Mouse (Mus musculus) heart, embryonic 14.5 days (tissue): ENCODE data around the gene Ubqln2. TPM values are rescaled to one million over a fixed set of nuclear protein-coding genes. Genes with fewer than 3 reads are reported as not detected.

Experiments
- ATAC-seq: fragments of 200-750 bp; cut with Nextera tagmentation; 2 replicates; pipeline ENCODE4 v1.8.0; 2017; ENCODE audit warnings: low read depth, moderate TSS enrichment; ENCODE audit not compliant: insufficient number of reproducible peaks, insufficient read depth, low FRiP score
- H3K27ac ChIP-seq, 2 experiments: fragments of 200-500 bp in 1 of 2; fragments of 300-500 bp in 1 of 2; sonication (generic) in 1 of 2; replicated peaks in 1 of 2; 2 replicates each; pipeline ENCODE4 v1.5.1; 2012 to 2014; ENCODE audit warnings: low read depth in 2 of 2, low read length in 2 of 2, control low read depth in 1 of 2, mild to moderate bottlenecking in 1 of 2, mixed read lengths in 1 of 2; ENCODE audit not compliant: control insufficient read depth in 1 of 2, insufficient read depth in 1 of 2
- H3K27me3 ChIP-seq: fragments of 300-500 bp; sonication (generic); 2 replicates; pipeline ENCODE4 v1.6.1; 2014; ENCODE audit warnings: mild to moderate bottlenecking, low read length, control low read depth; ENCODE audit not compliant: control insufficient read depth, insufficient read depth
- H3K36me3 ChIP-seq: fragments of 300-500 bp; sonication (generic); 2 replicates; pipeline ENCODE4 v1.6.1; 2014; ENCODE audit warnings: mild to moderate bottlenecking, control low read depth, low read length, mixed read lengths; ENCODE audit not compliant: control insufficient read depth, insufficient read depth
- H3K4me1 ChIP-seq, 2 experiments: fragments of 200-500 bp in 1 of 2; fragments of 300-500 bp in 1 of 2; sonication (generic) in 1 of 2; 2 replicates each; pipeline ENCODE4 v1.6.1; 2012 to 2014; ENCODE audit warnings: low read length in 2 of 2, control low read depth in 1 of 2, mixed read lengths in 1 of 2; ENCODE audit not compliant: control insufficient read depth in 2 of 2, insufficient read depth in 2 of 2
- H3K4me2 ChIP-seq: fragments of 300-500 bp; sonication (generic); 2 replicates; pipeline ENCODE4 v1.6.1; 2014; ENCODE audit warnings: mild to moderate bottlenecking, low read length
- H3K4me3 ChIP-seq, 2 experiments: fragments of 200-500 bp in 1 of 2; fragments of 300-500 bp in 1 of 2; sonication (generic) in 1 of 2; 2 replicates each; pipeline ENCODE4 v1.5.1; 2012 to 2014; ENCODE audit warnings: low read length in 2 of 2, mild to moderate bottlenecking in 2 of 2, control low read depth in 1 of 2, low read depth in 1 of 2, moderate library complexity in 1 of 2; ENCODE audit not compliant: control insufficient read depth in 1 of 2, insufficient read depth in 1 of 2
- H3K9ac ChIP-seq: fragments of 300-500 bp; sonication (generic); 2 replicates; pipeline ENCODE4 v1.6.1; 2014; ENCODE audit warnings: mild to moderate bottlenecking, low read length
- H3K9me3 ChIP-seq: fragments of 300-500 bp; sonication (generic); 2 replicates; pipeline ENCODE4 v1.6.1; 2016; ENCODE audit warnings: low read length, control low read depth; ENCODE audit not compliant: control insufficient read depth
- WGBS: fragments of 180-500 bp; shearing (Covaris S2); extraction: QIAGEN DNeasy Blood & Tissue Kit; methylation state at CpG from one replicate; pipeline ENCODE4 v1.1.7; 2014; 5-methylcytosine and 5-hydroxymethylcytosine counted together
- polyA plus RNA-seq: library from polyadenylated mRNA; unstranded; fragments of >200 nt; fragmentation: Nextera tagmentation; extraction: Ambion mirVana; gene quantifications from 2 replicates; pipeline ENCODE4 v1.2.1, GENCODE M21; 2014

The Ubqln2 gene
- polyA plus RNA-seq, 1 experiment from 2014 or later: 17.2 TPM

GRCm38 (mm10) chrX:153505954-153506353, 7.9 kb downstream of the Ubqln2 start:
- Histone ChIP-seq H3K9me3 (no peaks in the 10 kb centered on the region), H3K27ac (no peak overlapping the region), H3K4me2 (no peak overlapping the region), H3K27me3 (no peaks in the 10 kb centered on the region), H3K4me1 (no peaks in the 10 kb centered on the region), H3K4me3 (no peak overlapping the region), H3K36me3 (no peaks in the 10 kb centered on the region), H3K9ac (no peak overlapping the region)
- ATAC-seq: no peak
- 41% methylated on average over 9 of the region's 9 CpGs for WGBS

DNA sequence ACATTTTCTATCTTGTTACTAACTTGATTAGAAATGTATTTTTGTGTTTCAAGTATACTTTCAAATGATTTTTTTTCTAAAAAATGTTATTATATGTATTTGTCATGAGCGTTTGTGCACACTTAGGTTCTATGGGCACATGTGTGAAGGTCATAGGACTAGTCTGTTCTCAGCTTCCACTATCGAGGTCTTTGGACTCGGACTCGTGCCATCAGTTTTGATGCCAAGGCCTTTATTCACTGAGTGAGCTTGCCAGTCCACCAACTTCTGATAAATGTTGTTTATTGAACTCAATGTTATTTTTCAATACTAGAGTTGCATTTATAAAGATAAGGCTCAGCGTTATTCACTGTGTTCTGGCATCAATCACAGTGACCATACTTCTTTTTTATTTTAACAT, 17.5 kb downstream of the Ubqln2 start:
- Histone ChIP-seq H3K9ac (no peak overlapping the region), H3K4me3 (no peak overlapping the region)
- 79% methylated on average over 5 of the region's 5 CpGs for WGBS

DNA sequence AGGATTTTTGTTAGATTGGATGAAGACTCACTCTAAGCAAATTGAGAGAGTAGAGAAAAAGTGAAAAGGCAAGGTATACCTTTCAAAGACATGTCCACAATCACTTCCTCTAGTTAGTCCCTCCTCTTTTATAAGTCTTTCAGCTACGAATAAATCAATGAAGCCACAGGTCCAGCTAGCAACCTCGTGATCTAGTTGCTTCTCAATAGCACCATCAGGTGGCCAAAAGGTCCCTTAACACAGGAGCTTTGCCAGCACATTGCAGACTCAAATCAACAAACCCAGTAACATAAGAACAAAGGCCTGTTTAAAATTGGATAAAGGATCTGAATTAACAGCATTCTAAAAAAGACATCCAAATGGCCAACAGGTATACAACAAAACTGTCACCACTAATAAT, 30.4 kb downstream of the Ubqln2 start:
- 21% methylated on average over 2 of the region's 2 CpGs for WGBS
- no peak for ATAC-seq
- Histone ChIP-seq H3K9ac (no peak overlapping the region), H3K27ac (no peak overlapping the region), H3K4me3 (no peak overlapping the region), H3K9me3 (no peaks in the 10 kb centered on the region), H3K4me2 (no peak overlapping the region), H3K36me3 (no peaks in the 10 kb centered on the region), H3K27me3 (no peaks in the 10 kb centered on the region), H3K4me1 (no peaks in the 10 kb centered on the region)

More for the DNA sequence above, 17.5 kb downstream of the Ubqln2 start:
- Histone ChIP-seq H3K9me3 (no peaks in the 10 kb centered on the region), H3K4me2 (no peak overlapping the region), H3K27me3 (no peaks in the 10 kb centered on the region), H3K36me3 (no peaks in the 10 kb centered on the region), H3K4me1 (no peaks in the 10 kb centered on the region), H3K27ac (no peak overlapping the region)
- no peak for ATAC-seq

Other genes with a start within 250 kb of the Ubqln2 start
- gene Cypt3, start 60.4 kb downstream of the Ubqln2 start, polyA plus RNA-seq: not detected in 2 replicates
- gene Kctd12b, start 198.2 kb downstream of the Ubqln2 start, polyA plus RNA-seq: 4.5 and 5.3 TPM in 2 replicates
- 88.5 and 99.3 TPM in 2 replicates for gene Nbdy, start 225.4 kb downstream of the Ubqln2 start, polyA plus RNA-seq